Mouse (Mus musculus) fat pad, adult 2 months (tissue): ENCODE data around the gene Rab7.
A peak's percentile ranks its signal among the peaks of the same experiment; 100 is the strongest.
"Not testable (repeated sequence)": the region's sequence is repeated elsewhere in the genome, so short reads cannot be mapped to it uniquely, and the experiment has no call there.

Source experiments
- DNase-seq: peaks from one replicate; pipeline ENCODE4 v3.0.0-alpha.2; 2011; ENCODE audit warnings: low read depth, low spot score; ENCODE audit errors: extremely low read depth

Rab7 gene

GRCm38 (mm10) chr6:88054081-88054835 lies 9.2 kb upstream of the Rab7 start:
- no peak for DNase-seq

- DNase-seq, result no peak
Measured at GRCm38 (mm10) chr6:88053228-88054080, 8.4 kb upstream of the Rab7 start.

- no peak for DNase-seq
Measured at GRCm38 (mm10) chr6:88051206-88051605, 6.1 kb upstream of the Rab7 start.

- DNase-seq, result no peak
Measured at GRCm38 (mm10) chr6:88049008-88049407, 3.9 kb upstream of the Rab7 start.

GRCm38 (mm10) chr6:88047853-88048252 lies 2.8 kb upstream of the Rab7 start:
- DNase-seq, result no peak

GRCm38 (mm10) chr6:88045406-88045766 lies 316 bp upstream of the Rab7 start:
- DNase-seq, result no peak

- no peak for DNase-seq
Measured at GRCm38 (mm10) chr6:88044234-88044576, 865 bp downstream of the Rab7 start.

GRCm38 (mm10) chr6:88042336-88042735 lies 2.7 kb downstream of the Rab7 start:
- no peak for DNase-seq

- no peak for DNase-seq
Measured at GRCm38 (mm10) chr6:88041221-88041620, 3.8 kb downstream of the Rab7 start.

- no peak for DNase-seq
Measured at GRCm38 (mm10) chr6:88039426-88039825, 5.6 kb downstream of the Rab7 start.

- no peak for DNase-seq
Measured at GRCm38 (mm10) chr6:88037471-88038045, 7.5 kb downstream of the Rab7 start.

GRCm38 (mm10) chr6:88033504-88033903 lies 11.6 kb downstream of the Rab7 start:
- DNase-seq, result no peak

- DNase-seq, result no peak
Measured at GRCm38 (mm10) chr6:88030432-88030831, 14.6 kb downstream of the Rab7 start.

- DNase-seq, result no peak
Measured at GRCm38 (mm10) chr6:88027390-88027789, 17.7 kb downstream of the Rab7 start.

- peak; percentile 68 for DNase-seq
Measured at GRCm38 (mm10) chr6:88023316-88023890, 21.7 kb downstream of the Rab7 start.

GRCm38 (mm10) chr6:88019154-88019553 lies 25.9 kb downstream of the Rab7 start:
- DNase-seq, result no peak

- no peak for DNase-seq
Measured at GRCm38 (mm10) chr6:88017821-88018220, 27.2 kb downstream of the Rab7 start.

GRCm38 (mm10) chr6:88015797-88016196 lies 29.3 kb downstream of the Rab7 start:
- DNase-seq, result no peak

GRCm38 (mm10) chr6:88013456-88013855 lies 31.6 kb downstream of the Rab7 start:
- DNase-seq, result no peak

GRCm38 (mm10) chr6:88012601-88013000 lies 32.5 kb downstream of the Rab7 start:
- DNase-seq, result no peak

- not testable (repeated sequence) for DNase-seq
Measured at GRCm38 (mm10) chr6:88011106-88011505, 34.0 kb downstream of the Rab7 start.

- no peak for DNase-seq
Measured at GRCm38 (mm10) chr6:88009209-88009608, 35.9 kb downstream of the Rab7 start.
